Mouse (Mus musculus): ENCODE data around the gene Synj1.

Synj1 gene

DNA sequence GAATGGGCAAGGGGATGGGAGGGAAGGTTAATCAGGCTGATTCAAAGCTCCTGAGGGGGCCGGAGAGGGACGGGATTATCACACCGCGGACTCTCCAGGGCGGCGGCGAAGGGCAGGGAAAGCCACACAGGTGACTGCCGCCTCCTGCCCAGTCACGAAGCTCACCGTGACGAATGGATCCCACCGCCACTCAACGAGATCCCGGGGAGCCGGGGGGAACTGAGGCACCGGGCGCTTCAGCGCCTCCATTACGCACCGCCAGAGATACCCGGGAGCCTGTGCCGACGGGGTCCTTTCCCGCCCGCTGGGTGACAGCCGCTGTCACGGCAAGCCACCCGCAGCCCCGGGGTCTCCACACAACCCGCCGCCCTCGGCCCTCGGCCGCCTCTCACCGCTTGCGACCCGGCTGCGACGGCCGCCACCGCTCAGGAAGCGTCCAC, 507 bp downstream of the Synj1 start:
- peak; percentile 18 for DNase-seq (ENCODE audit: extremely low read depth, low read depth)

DNA sequence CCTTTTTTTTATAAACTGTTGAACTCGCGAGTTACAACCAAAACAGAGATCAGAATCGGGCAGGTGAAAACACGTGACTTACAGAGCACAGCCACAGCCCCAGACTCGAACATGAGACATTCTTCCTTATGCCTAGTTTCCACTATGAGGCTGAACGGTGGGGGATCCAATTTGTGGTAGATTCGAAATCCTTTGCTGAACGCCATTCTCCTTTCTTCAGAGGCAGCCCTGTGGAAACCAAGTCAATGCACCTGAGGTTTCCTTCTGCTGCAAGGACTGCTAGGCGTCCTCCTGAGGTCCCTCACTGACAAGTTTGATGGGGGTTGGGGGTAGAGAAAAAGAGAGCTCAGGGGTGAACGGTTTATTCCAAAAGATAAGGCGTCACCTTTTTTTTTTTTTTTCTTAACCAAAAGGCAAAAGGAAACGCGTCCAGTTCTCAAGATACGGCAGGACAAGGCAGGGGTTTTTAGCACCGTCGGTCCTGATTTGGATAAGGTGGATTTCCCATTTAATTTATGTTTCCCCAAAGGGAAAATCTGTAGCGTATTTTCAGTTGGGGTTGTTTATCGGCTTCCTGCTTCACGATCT, 1.1 kb downstream of the Synj1 start:
- DNase-seq (ENCODE audit: extremely low read depth, low read depth) = peak; percentile 53

DNA sequence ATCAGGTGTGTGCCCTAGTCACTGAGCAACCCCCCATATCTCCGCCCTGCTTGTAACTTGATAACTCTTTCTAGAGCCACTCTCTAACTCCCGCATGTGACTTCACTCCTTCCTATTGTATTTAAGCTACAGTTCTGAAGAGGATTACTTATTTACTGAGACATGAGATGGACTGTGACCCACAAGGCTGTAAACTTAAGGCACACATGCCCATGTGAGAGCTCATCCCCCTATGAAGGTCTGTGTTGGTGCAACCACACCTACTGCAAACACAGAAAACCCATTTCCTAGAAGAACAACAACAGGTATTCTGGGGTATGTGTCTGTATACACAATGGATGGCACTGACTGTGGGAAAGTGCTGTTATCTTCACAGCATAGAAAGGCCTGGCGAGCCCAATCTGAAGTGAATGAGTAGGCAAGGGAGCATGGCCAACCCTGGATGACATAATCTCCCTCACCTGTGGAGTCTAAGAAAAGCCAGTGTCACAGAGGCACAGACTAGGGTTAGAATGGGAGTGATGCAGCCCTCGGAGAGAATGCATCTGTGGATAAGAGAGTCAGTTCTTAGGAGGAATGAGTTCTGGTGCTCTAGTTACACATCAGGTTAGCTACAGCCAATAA, 6.1 kb downstream of the Synj1 start:
- DNase-seq (ENCODE audit: extremely low read depth, low read depth) = no peak

DNA sequence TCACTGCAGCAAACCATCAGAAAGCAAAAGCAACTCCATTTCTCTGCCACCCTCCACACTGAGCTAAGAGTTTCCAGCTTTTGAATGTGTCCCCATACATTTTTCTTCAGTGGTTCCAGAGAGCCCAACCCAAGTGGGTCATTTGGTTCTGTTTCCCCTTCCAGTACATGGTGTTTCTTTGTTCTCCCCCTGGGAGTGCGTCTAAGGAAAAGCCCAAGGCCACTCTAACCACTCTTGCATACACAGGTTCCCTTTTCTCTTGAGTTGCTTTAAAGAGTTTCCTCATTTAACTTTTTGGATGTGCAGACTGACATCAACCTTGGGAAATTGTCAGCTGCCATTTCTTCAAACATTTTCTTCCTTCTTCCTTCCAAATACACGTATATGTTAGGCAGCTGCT, 10.0 kb downstream of the Synj1 start:
- DNase-seq (ENCODE audit: extremely low read depth, low read depth) = peak; percentile 16

DNA sequence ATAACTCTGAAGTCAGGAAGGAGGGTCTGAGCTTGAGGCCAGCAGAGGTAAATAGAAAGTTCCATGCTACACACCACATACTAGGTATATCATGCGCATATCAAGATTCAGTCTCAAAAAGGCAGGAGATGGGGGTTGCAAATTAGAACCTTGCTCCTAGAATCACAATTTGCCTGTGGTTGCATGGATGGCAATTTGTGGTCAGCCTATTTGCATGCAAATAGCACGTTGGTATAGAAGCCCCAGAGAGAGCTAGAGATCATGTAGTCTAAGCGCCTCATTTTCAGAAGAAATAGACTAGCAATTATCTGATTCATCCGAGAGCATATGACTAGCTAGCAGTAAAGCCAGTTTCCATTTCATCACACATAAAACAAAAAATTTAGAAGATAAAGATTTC, 11.3 kb downstream of the Synj1 start:
- DNase-seq (ENCODE audit: extremely low read depth, low read depth) = no peak

DNA sequence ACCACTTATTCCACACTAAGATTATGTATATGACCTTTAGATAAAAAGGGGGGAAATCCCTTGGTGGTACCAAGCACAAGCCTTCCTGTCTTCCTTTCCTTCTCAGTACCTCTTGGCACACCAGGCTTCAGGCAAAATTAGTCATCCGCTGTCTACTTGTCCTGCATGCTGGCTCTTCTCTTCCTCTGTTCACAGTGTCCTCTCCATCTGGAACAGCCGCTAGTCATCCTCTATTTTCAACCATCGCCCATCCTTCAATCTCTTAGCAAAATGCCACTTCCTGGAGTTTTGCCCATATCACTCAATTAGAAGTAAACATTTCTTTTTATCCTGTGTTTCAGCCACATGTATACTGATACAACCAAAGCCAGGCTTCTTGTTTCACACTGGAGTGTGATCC, 13.3 kb downstream of the Synj1 start:
- DNase-seq (ENCODE audit: extremely low read depth, low read depth) = no peak

DNA sequence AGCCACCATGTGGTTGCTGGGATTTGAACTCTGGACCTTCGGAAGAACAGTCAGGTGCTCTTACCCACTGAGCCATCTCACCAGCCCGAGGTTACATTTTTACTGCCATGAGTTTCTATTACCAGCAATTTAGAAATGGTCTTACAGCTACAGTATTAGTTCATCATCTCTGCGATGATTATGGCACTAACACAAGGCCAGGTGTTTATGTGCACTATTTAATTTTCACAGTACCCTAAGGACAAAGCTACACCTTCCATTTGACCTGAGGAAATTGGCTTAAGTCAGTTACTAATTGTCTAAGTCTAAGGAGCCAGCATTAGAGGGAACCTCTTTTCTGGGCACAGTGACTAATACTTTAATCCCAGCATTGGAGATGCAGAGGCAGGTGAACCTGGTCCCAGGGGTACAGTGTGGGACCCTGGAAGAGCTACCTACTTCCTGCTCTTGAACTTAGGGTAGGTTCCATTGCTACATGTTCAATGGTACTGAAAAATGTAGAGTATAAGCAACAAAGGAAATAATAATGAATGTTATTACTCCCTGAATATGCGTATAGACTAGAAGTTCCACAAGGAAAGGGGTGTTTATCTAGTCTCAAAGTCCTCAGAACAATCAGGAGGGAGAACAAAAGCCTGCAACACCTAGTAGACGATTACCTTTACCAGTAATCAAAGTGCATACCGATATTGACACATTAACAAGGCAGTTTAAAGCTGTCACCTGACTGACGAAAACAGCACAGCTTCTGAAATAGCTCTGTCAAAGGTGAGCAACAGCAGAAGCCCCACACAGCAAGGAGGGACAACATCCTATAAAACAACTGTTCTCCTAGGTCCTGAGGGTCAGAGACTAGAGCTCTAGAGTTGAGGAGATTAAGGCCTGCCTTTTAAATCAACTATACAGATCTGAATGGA, 14.5 kb downstream of the Synj1 start:
- no peak for DNase-seq (ENCODE audit: extremely low read depth, low read depth)

DNA sequence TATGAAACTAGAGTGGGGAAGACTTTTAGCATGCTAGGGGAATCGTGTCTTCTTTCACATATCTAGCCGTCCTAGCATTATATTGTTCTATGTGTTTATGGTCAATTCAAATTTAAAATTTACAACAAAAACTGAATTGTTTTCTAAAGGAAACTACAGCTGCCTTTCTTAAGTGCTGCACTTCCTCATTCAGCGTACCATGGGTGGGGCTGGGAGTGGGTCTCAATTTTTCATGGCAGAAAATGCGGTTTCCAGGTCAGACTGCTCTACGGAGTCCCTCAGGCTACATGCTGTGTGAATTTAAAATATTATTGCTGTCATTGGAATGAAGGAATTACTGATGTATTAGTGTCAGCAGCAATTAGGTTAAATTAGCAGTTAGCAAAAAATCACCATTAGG, 15.6 kb downstream of the Synj1 start:
- DNase-seq (ENCODE audit: extremely low read depth, low read depth) = peak; percentile 64

DNA sequence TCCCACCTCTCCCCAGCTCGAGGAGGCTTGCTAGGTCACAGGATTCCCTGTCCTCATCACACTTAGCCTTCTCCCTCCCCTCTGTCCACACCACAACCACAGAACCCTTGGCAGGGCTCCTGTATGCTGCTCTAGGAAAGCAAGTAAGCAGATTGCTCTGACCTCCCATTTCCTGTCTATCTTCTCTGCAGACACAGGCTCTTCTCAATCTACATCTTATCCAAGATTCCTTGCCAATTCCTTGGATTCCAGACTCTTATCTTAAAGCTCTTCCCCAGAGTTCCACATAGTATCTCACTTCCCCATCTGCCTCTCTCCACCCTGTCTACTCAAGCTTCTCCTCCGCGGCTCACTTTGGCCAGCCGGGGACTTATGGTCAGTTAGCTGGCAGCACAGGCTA, 16.1 kb downstream of the Synj1 start:
- DNase-seq (ENCODE audit: extremely low read depth, low read depth) = peak; percentile 38

DNA sequence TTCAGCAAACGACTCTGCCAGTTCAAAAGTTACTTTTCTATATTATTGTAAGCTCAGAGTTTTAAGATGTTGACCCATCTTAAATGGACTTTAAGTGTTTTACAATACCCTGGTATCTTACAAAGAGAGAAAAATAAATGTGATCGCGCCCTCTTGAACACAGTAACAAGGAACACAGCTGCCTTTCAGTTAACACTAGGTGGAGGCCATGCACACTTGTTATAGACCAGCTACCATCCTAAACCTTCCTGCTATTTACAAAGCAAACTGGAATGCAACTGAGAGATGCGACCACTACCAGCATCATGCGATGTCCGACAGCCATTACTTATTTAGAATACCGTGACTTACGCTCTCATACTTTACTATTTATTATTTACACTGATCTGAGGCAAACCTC, 21.9 kb downstream of the Synj1 start:
- no peak for DNase-seq (ENCODE audit: extremely low read depth, low read depth)

DNA sequence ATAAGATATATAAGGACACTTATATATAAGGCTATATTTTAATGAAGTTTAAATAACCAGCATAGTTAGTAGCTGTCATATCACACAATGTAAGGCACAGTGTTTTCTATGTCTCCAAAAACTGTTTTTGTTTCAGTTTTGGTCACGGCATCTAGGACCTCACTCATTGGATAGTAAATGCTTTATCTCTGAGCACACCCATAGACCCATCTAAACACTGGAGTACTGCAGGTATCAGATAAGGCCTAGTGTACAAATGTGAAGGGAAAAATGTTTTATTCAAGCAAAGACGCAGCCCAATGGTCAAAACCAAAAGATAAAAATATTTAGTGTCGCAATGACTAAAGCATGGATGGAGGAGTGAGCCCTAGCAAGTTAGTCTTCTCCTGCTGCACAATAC, 22.4 kb downstream of the Synj1 start:
- peak; percentile 72 for DNase-seq (ENCODE audit: extremely low read depth, low read depth)

DNA sequence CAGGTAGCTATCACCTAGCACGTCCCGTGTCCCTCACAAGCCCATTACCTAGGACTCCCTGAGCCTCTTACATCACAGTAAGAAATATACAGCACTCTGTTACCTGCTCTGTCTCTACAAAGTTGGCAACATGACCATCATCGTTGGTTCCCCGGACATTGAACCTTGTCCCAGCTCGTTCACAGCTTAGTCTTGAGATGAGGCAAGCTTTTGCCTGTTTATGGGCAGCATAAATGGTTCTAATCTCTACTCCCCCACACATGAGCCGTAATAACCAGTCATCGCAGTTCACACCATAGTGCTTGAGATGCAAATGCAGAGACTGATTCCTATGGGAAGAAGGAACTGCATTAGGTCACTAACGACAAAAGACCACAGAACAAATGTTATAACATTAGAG, 23.1 kb downstream of the Synj1 start:
- DNase-seq (ENCODE audit: extremely low read depth, low read depth) = no peak

DNA sequence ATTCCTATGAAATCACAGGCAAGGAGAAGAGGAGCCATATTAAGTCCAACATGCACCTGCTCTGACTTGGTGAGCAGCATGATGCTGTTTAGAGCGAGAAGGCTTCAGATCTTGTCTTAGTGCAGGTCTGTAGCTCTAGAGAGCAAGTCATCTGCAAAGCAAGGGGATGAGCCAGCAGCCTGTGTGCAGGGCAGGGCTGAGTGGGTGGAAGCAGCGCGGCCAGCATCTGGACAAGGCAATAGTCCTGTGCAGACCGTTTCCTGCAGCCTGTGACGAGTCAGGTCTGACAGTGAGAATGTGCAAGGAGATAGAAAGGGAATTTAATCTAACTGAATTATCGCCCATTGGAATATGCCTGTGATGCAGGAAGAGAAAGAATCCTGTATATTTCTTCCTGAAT, 40.1 kb downstream of the Synj1 start:
- DNase-seq (ENCODE audit: extremely low read depth, low read depth) = no peak

DNA sequence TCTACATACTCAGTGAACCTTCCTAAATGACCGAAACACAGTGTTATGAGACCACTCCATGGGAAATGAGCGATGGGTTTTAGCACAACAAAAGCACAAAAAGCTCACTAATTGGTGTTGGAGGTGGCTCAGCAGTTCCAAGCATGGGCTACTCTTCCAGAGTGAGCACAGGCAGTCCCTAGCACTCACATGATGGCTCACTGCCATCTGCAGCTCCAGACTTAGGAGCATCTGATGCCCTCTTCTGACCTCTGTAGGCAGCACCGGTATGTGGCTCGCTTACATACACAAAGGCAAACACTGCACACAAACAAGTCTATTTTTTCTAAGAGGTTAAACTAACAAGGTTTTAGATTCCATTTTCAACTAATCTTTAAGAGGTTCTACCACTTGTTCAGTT, 44.9 kb downstream of the Synj1 start:
- DNase-seq (ENCODE audit: extremely low read depth, low read depth) = no peak

DNA sequence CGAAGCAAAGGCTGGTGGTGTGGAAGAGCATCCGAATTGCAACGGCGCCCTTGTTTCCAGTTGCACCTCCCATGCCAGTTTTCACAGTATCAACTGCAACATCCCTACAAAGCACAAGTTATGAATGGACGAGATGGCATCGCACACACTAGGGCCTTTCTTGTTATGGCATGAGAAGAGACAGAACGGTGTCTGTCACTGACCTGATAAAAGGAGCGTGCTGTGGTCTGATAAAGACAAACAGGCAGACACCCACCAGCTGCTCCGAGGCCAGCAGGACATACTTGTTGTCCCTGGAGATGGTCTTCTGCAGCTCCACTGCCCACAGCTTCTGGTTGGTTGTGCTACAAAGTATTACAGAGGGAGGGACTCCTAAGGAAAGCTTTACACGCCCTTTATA, 46.8 kb downstream of the Synj1 start:
- no peak for DNase-seq (ENCODE audit: extremely low read depth, low read depth)

DNA sequence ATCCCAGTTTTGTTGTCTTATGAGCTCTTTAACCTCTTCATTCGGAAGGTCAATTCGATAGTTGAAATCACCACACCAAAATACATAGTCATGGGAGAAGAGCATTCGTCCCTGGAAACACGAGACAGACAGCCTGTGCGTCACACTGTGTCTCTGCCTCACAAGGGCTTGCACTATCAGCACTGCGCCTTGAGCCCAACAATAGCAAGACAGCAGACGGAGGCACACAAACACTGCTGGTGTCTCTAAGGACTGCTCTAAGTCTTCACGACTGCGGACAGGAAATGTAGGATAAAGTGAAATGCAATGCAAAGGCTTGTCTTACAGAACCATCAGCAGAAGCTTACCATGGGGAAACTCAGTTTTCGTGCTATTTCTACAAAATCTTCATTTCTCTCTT, 47.2 kb downstream of the Synj1 start:
- DNase-seq (ENCODE audit: extremely low read depth, low read depth) = no peak

DNA sequence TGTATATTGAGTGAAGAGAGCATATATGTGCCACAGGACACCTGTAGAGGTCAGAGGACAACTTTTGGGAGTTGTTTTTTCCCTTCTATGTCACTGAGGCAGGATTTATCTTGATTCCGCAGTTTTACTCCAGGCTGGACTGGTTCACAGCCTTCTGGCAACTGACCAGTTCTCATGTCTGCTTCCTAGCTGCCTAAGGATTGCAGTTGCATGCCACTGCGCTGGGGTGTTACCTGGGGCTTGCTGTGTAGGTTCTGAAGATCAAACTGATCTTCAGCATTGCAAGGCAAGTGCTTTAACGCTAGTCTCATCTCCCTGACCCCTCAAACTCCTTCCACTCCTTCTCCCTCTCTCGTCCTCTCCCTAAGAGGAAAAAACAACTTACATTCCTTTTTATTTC, 47.9 kb downstream of the Synj1 start:
- DNase-seq (ENCODE audit: extremely low read depth, low read depth) = no peak

DNA sequence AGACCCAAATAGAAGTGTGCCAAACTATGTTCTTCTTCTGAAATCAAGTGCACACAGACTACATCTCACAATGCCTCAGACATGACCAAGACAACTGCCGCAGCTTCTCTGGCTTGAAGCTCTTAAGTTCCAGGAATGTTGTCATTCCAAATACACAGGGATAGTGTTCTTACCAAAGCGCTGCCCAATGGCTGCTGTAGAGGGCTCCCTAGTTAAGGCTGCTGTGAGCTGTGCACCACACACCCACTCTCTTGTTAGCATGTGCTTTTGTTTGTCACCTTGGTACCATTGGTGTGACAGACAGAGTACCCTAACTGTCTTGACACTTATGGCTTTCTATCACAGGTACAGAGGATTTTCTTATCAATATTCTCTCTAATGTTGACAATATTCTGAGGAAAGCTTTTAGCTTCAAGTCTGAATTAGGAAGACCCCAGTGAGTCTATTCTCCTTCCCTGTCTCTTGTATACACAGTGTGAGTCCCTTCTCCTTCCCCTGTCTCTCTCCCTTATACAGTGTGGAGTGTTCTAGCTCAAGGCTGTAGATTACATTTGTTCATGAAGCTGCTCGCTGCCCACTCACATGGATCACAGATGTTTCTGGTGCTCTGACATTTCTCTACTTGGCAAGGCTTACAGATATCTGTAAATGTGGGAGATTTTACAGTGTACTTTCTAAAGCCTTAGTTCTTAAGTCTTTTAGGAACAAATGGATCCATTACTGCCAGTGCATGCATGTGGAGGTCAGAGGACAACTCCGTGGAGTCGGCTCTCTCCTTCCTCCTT, 52.6 kb downstream of the Synj1 start:
- no peak for DNase-seq (ENCODE audit: extremely low read depth, low read depth)

DNA sequence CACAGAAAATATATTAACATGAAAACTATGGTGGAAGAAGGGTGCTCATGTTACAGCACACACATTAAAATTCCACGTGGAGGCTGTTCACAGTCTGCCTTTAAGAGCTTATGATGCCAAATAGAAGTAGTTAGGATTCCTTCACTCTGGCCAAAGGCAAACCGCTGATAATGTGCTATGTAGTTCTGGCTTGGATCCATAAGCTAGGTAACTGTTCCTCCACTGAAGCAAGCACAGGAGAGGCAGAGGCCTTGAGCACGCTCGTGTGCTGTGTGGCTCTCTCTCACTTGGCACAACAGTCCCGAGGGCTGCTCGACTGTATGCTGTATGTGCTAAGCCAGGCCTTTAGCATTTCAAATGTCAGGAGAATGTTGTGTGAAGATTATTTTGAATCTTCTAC, 55.6 kb downstream of the Synj1 start:
- no peak for DNase-seq (ENCODE audit: extremely low read depth, low read depth)

DNA sequence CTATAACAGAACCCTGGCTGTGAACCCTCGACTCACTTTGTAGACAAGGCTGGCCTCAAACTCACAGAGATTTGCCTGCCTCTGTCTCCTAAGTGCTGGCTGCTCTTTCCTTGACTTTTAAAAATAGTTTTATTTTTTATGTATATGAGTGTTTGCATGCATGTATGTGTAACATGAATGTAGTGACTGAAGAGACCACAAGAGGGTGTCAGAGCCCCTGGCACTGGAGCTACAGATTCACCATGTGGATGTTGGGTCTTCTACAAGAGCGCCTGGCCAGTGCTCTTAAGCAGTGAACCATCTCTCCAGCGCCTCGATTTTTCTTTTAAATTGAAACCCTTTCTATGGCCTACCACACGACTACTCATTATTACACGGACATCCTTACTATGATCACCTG, 57.3 kb downstream of the Synj1 start:
- no peak for DNase-seq (ENCODE audit: extremely low read depth, low read depth)

DNA sequence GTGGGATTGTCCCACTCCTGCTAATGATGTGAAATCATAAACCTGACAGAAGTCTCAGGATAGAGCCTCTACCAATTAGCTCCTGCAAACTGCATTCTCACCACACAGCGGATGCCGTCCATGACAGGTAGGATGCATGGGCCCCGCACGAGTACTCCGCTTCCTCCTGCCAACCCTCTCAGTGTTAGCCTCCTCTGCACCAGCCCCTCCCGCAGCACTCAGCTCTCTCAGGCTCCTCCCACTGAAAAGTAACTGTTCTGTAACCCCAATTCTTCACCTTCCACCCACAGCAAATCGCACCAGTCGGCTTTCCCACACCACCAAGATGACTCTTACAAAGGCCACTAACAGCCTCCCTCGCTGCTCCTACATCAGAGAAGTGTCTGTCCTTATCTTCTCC, 58.0 kb downstream of the Synj1 start:
- DNase-seq (ENCODE audit: extremely low read depth, low read depth) = no peak
